Mouse (Mus musculus): ENCODE results near the gene Vopp1. TPM values are rescaled to one million over a fixed set of nuclear protein-coding genes. Genes with fewer than 3 reads are reported as not detected.
A peak's percentile ranks its signal among the peaks of the same experiment; 100 is the strongest.

Gene Vopp1
- polyA plus RNA-seq, 1 experiment from 2014 or later: 76.2 TPM

- H3K9me3 ChIP-seq: no peaks in the 10 kb centered on the region
- ATAC-seq (ENCODE audit: insufficient number of reproducible peaks, insufficient read depth, low FRiP score, low TSS enrichment): no peak
- no peak overlapping the region for H3K4me3 ChIP-seq
- WGBS: 92% methylated on average over 4 of the region's 4 CpGs
- H3K9ac ChIP-seq: no peak overlapping the region
- no peak overlapping the region for H3K4me2 ChIP-seq (replicated peaks)
- no peaks in the 10 kb centered on the region for H3K36me3 ChIP-seq
- H3K27ac ChIP-seq: no peak overlapping the region
- H3K4me1 ChIP-seq: no peaks in the 10 kb centered on the region
- no peaks in the 10 kb centered on the region for H3K27me3 ChIP-seq
Observed at GRCm38 (mm10) chr6:57744974-57745747, 79.8 kb downstream of the Vopp1 start.

DNA sequence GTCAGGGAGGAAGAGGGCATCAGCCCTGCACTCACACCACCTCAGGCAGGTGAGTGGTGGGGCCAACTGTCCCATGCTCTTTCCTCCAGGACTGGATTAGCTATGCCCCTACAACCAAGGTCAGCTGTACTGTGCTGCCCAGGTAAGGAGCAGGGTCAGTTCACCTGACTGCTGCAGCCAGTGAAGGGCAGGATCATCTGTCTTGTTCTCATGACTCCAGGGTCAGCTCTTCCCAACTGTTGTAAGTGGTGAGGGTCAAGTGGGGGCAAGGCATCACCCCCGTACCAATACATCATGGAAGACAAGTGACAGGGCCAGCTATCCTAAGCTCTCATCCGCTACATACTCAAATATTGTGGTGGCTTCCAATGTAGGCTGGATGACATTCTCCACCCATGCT is 80.8 kb downstream of the Vopp1 start:
- no peak overlapping the region for H3K9ac ChIP-seq
- H3K4me1 ChIP-seq: no peaks in the 10 kb centered on the region
- no peaks in the 10 kb centered on the region for H3K36me3 ChIP-seq
- H3K4me3 ChIP-seq: no peak overlapping the region
- ATAC-seq (ENCODE audit: insufficient number of reproducible peaks, insufficient read depth, low FRiP score, low TSS enrichment): no peak
- no peak overlapping the region for H3K4me2 ChIP-seq (replicated peaks)
- WGBS: 88% methylated on average over 2 of the region's 2 CpGs
- no peak overlapping the region for H3K27ac ChIP-seq
- no peaks in the 10 kb centered on the region for H3K27me3 ChIP-seq
- no peaks in the 10 kb centered on the region for H3K9me3 ChIP-seq

DNA sequence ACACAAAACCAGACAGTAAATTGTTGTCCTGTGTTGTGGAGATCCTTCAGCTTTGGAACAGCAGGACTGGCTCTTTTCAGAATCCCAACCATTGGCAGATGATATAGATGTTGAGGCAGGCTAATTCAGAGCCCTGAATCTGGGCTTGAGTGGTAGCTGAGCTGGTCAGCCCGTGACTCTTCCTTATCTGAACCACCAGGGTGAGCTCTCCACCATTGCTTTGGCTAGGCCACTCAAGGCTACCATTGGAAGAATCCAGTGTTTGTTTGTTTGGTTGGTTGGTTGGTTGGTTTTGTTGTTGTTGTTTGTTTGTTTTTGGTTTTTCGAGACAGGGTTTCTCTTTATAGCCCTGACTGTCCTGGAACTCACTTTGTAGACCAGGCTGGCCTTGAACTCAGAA is 81.6 kb downstream of the Vopp1 start:
- Histone ChIP-seq H3K9me3 (no peaks in the 10 kb centered on the region), H3K4me1 (no peaks in the 10 kb centered on the region), H3K4me2 (replicated peaks) (no peak overlapping the region), H3K4me3 (no peak overlapping the region), H3K9ac (no peak overlapping the region), H3K27ac (no peak overlapping the region), H3K27me3 (no peaks in the 10 kb centered on the region), H3K36me3 (no peaks in the 10 kb centered on the region)
- WGBS: 78% methylated on average over 2 of the region's 2 CpGs
- no peak for ATAC-seq (ENCODE audit: insufficient number of reproducible peaks, insufficient read depth, low FRiP score, low TSS enrichment)

- Histone ChIP-seq H3K27ac (no peak overlapping the region), H3K9ac (no peak overlapping the region), H3K27me3 (no peaks in the 10 kb centered on the region), H3K4me1 (no peaks in the 10 kb centered on the region), H3K9me3 (no peaks in the 10 kb centered on the region), H3K4me3 (no peak overlapping the region), H3K4me2 (replicated peaks) (no peak overlapping the region), H3K36me3 (0 out of 2 replicates have a peak, but pooled peaks cover 4% of the 10 kb centered on the region)
- ATAC-seq (ENCODE audit: insufficient number of reproducible peaks, insufficient read depth, low FRiP score, low TSS enrichment): no peak
- WGBS: 91% methylated on average over 1 of the region's 1 CpGs
Observed at GRCm38 (mm10) chr6:57742749-57743148, 82.2 kb downstream of the Vopp1 start.

GRCm38 (mm10) chr6:57721347-57721746 is 103.6 kb downstream of the Vopp1 start:
- no peak for ATAC-seq (ENCODE audit: insufficient number of reproducible peaks, insufficient read depth, low FRiP score, low TSS enrichment)
- 95% methylated on average over 1 of the region's 1 CpGs for WGBS
- H3K9ac ChIP-seq: no peak overlapping the region
- peaks cover 8% of the 10 kb centered on the region for H3K36me3 ChIP-seq
- H3K9me3 ChIP-seq: no peaks in the 10 kb centered on the region
- no peak overlapping the region for H3K4me3 ChIP-seq
- no peaks in the 10 kb centered on the region for H3K27me3 ChIP-seq
- no peak overlapping the region for H3K4me2 ChIP-seq (replicated peaks)
- H3K4me1 ChIP-seq: no peaks in the 10 kb centered on the region
- no peak overlapping the region for H3K27ac ChIP-seq

DNA sequence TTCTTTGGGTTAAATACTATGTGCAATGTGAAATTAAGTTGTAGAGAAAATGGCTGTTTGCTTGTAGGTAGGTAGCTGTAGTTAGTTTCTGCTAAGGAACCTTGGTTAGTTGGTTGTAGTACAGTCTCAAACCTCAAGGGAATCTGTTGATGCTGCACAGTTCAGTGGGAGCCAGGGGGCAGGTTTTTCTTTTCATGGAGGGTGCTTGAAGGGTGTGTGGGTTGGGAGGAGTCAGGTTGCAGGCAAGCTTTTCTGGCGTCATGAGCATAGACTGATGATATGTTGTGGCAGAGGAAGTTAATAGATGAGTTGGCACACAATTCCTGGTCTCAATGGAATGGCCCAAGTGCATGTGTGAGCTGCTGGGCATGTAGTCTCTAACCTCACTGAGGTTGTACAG is 113.2 kb downstream of the Vopp1 start:
- WGBS: 30% methylated on average over 1 of the region's 1 CpGs
- Histone ChIP-seq H3K4me2 (replicated peaks) (no peak overlapping the region), H3K27me3 (no peaks in the 10 kb centered on the region), H3K4me3 (no peak overlapping the region), H3K27ac (no peak overlapping the region), H3K36me3 (no peaks in the 10 kb centered on the region), H3K9me3 (no peaks in the 10 kb centered on the region), H3K9ac (no peak overlapping the region), H3K4me1 (no peaks in the 10 kb centered on the region)
- no peak for ATAC-seq (ENCODE audit: insufficient number of reproducible peaks, insufficient read depth, low FRiP score, low TSS enrichment)

DNA sequence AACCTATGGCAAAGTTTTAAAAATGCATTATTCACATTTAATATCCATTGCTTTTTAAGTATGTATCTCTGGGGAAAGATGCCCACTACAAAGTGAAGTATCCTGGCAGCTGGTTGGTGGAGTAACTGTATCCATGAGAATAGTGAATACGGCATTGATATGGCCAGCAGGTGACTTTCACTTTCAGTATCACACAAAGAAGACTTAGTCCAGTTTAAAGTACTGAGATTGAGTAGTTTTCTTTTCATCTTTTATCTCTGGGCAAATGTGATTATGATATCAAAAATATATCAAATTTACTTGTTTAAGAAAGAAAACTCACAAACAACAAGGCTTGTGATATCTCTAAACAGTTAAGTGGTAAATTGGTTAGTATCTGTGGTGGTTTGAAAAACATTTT is 118.2 kb downstream of the Vopp1 start:
- 91% methylated on average over 1 of the region's 1 CpGs for WGBS
- H3K9me3 ChIP-seq: no peaks in the 10 kb centered on the region
- no peak overlapping the region for H3K9ac ChIP-seq
- H3K36me3 ChIP-seq: no peaks in the 10 kb centered on the region
- H3K27ac ChIP-seq: no peak overlapping the region
- H3K4me3 ChIP-seq: no peak overlapping the region
- no peak overlapping the region for H3K4me2 ChIP-seq (replicated peaks)
- H3K4me1 ChIP-seq: 0 out of 2 replicates have a peak, but pooled peaks cover 5% of the 10 kb centered on the region
- ATAC-seq (ENCODE audit: insufficient number of reproducible peaks, insufficient read depth, low FRiP score, low TSS enrichment): no peak
- H3K27me3 ChIP-seq: no peaks in the 10 kb centered on the region

GRCm38 (mm10) chr6:57703703-57704102 is 121.3 kb downstream of the Vopp1 start:
- peak overlapping the region; percentile 98 for H3K27ac ChIP-seq

GRCm38 (mm10) chr6:57702743-57703499 is 122.0 kb downstream of the Vopp1 start:
- H3K4me2 ChIP-seq (replicated peaks): peak overlapping the region; percentile 76
- ATAC-seq (ENCODE audit: insufficient number of reproducible peaks, insufficient read depth, low FRiP score, low TSS enrichment): peak; percentile 99
- H3K36me3 ChIP-seq: no peaks in the 10 kb centered on the region
- H3K9me3 ChIP-seq: no peaks in the 10 kb centered on the region
- peak overlapping the region; percentile 60 for H3K4me3 ChIP-seq
- peak overlapping the region; percentile 77 for H3K9ac ChIP-seq
- peak overlapping the region; percentile 98 for H3K27ac ChIP-seq
- H3K27me3 ChIP-seq: no peaks in the 10 kb centered on the region
- 0 out of 2 replicates have a peak, but pooled peaks cover 5% of the 10 kb centered on the region for H3K4me1 ChIP-seq
- under 1% methylated on average over 59 of the region's 59 CpGs for WGBS

More at GRCm38 (mm10) chr6:57703703-57704102, 121.3 kb downstream of the Vopp1 start:
- Histone ChIP-seq H3K36me3 (no peaks in the 10 kb centered on the region), H3K4me1 (0 out of 2 replicates have a peak, but pooled peaks cover 5% of the 10 kb centered on the region), H3K9ac (peak overlapping the region; percentile 77), H3K4me3 (peak overlapping the region; percentile 60), H3K27me3 (no peaks in the 10 kb centered on the region), H3K4me2 (replicated peaks) (peak overlapping the region; percentile 76), H3K9me3 (no peaks in the 10 kb centered on the region)
- peak; percentile 19 for ATAC-seq (ENCODE audit: insufficient number of reproducible peaks, insufficient read depth, low FRiP score, low TSS enrichment)
- WGBS: 25% methylated on average over 2 of the region's 2 CpGs

DNA sequence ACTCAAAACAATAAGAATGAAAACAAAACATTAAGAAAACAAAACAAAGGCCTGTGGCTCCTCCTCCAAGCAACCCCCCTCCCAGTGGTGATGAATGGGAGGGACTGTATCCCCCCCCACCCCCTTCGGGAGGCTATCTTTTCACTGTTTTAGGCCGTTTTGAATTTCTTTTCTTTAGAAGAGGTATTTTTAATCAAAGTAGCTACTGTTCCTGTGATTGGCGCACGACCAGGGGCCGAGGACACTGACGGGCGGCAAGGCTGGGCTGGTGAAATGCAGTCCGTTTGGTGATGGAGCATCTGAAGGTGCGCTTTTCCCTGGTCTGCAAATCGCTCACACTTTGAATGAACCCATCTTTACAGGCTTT is 122.6 kb downstream of the Vopp1 start, which contains the start of gene Lancl2:
Gene Lancl2 (plus strand): TSS at position 165 of the 367 bp plus-strand sequence.
- Histone ChIP-seq H3K9me3 (no peaks in the 10 kb centered on the region), H3K36me3 (no peaks in the 10 kb centered on the region), H3K9ac (peak within 1 kb of the TSS; percentile 77), H3K4me2 (replicated peaks) (peak within 1 kb of the TSS; percentile 76), H3K27me3 (no peaks in the 10 kb centered on the region), H3K4me3 (peak within 1 kb of the TSS; percentile 60), H3K4me1 (0 out of 2 replicates have a peak, but pooled peaks cover 5% of the 10 kb centered on the region), H3K27ac (peak within 1 kb of the TSS; percentile 98)
- WGBS: 1% methylated on average over 10 of the region's 10 CpGs
- peak; percentile 4; the same call in 1 of the 2 replicates for ATAC-seq (ENCODE audit: insufficient number of reproducible peaks, insufficient read depth, low FRiP score, low TSS enrichment)

GRCm38 (mm10) chr6:57701686-57702085 is 123.3 kb downstream of the Vopp1 start:
- H3K4me1 ChIP-seq: 0 out of 2 replicates have a peak, but pooled peaks cover 5% of the 10 kb centered on the region
- no peak for ATAC-seq (ENCODE audit: insufficient number of reproducible peaks, insufficient read depth, low FRiP score, low TSS enrichment)
- WGBS: 59% methylated on average over 4 of the region's 4 CpGs

More at GRCm38 (mm10) chr6:57701686-57702085, 123.3 kb downstream of the Vopp1 start:
- Histone ChIP-seq H3K36me3 (no peaks in the 10 kb centered on the region), H3K9ac (no peak overlapping the region), H3K27ac (no peak overlapping the region), H3K4me3 (peak overlapping the region; percentile 60), H3K9me3 (no peaks in the 10 kb centered on the region), H3K27me3 (no peaks in the 10 kb centered on the region), H3K4me2 (replicated peaks) (peak overlapping the region; percentile 76)

Data from embryonic facial prominence, embryonic 12.5 days (tissue).